Mouse (Mus musculus) hindbrain, embryonic 16.5 days (tissue): ENCODE data around the gene Rpa1. TPM values are rescaled to one million over a fixed set of nuclear protein-coding genes. Genes with fewer than 3 reads are reported as not detected.

Experiments used
- ATAC-seq: fragments of 200-750 bp; cut with Nextera tagmentation; 2 replicates; pipeline ENCODE4 v1.8.0; 2017; ENCODE audit warnings: moderate TSS enrichment, moderate library complexity
- H3K27ac ChIP-seq: fragments of 300-500 bp; sonication (generic); 2 replicates; pipeline ENCODE4 v1.5.1; 2014; ENCODE audit warnings: low read depth, mild to moderate bottlenecking, control low read depth, low read length, moderate library complexity
- H3K27me3 ChIP-seq: fragments of 300-500 bp; sonication (generic); replicated peaks from 2 replicates; pipeline ENCODE4 v1.6.1; 2014; ENCODE audit warnings: low read length; ENCODE audit not compliant: control insufficient read depth, insufficient read depth
- H3K36me3 ChIP-seq: fragments of 300-500 bp; sonication (generic); 2 replicates; pipeline ENCODE4 v1.6.1; 2014; ENCODE audit warnings: mild to moderate bottlenecking, low read length, moderate library complexity, mixed read lengths; ENCODE audit not compliant: control insufficient read depth, insufficient read depth
- H3K4me1 ChIP-seq: fragments of 300-500 bp; sonication (generic); 2 replicates; pipeline ENCODE4 v1.6.1; 2014; ENCODE audit warnings: low read depth, low read length; ENCODE audit not compliant: control insufficient read depth, insufficient read depth
- H3K4me2 ChIP-seq: fragments of 300-500 bp; sonication (generic); 2 replicates; pipeline ENCODE4 v1.6.1; 2014; ENCODE audit warnings: mild to moderate bottlenecking, low read length, control low read depth, moderate library complexity
- H3K4me3 ChIP-seq: fragments of 300-500 bp; sonication (generic); 2 replicates; pipeline ENCODE4 v1.5.1; 2014; ENCODE audit warnings: mild to moderate bottlenecking, low read length, control low read depth, moderate library complexity
- H3K9ac ChIP-seq: fragments of 300-500 bp; sonication (generic); 2 replicates; pipeline ENCODE4 v1.6.1; 2014; ENCODE audit warnings: low read depth, mild to moderate bottlenecking, control low read depth, low read length, moderate library complexity
- H3K9me3 ChIP-seq: fragments of 300-500 bp; sonication (generic); 2 replicates; pipeline ENCODE4 v1.6.1; 2014; ENCODE audit warnings: mild to moderate bottlenecking, low read length, moderate library complexity; ENCODE audit not compliant: control insufficient read depth
- WGBS: fragments of 180-500 bp; shearing (Covaris S2); extraction: QIAGEN DNeasy Blood & Tissue Kit; methylation state at CpG from one replicate; pipeline ENCODE4 v1.1.7; 2014; 5-methylcytosine and 5-hydroxymethylcytosine counted together
- microRNA-seq: library from miRNA; unstranded; fragments of <30 nt; microRNA quantifications from one replicate; pipeline ENCODE4, GENCODE M21; 2017
- polyA plus RNA-seq: library from polyadenylated mRNA; unstranded; fragments of >200 nt; fragmentation: Nextera tagmentation; extraction: Ambion mirVana; gene quantifications from 2 replicates; pipeline ENCODE4 v1.2.1, GENCODE M21; 2015

Rpa1 gene
- polyA plus RNA-seq, 1 experiment from 2014 or later = 50.8 TPM

DNA sequence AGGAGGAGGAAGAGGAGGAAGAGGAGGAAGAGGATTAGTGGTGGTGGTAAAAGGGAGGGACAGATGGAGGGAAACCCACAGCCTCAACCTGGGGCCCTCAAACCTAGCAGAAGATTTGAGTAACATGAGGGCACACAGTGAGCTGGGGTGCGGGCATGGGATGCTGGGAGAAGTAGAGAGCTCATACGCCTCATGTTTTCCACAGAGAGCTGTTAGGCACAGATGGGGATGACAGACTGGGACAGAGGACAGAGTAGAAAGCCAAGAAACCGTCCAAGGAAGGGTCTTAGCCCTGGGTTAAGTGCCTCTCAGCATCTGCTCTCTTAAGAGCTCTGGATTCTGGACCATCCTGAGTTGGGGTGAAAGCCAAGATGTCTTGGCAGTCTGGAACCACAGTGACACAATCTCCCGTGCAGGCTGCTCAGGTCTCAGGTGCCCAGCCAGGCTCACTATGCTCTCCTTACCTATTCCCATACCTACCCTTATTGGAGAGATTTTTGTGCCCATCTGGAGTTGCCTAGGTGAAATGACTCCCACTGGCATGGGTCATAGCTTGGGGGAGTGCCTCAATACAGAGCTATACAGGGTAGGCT is 91.0 kb downstream of the Rpa1 start:
- Histone ChIP-seq H3K9me3 (no peaks in the 10 kb centered on the region), H3K27ac (no peak overlapping the region), H3K4me2 (no peak overlapping the region), H3K9ac (no peak overlapping the region), H3K36me3 (no peaks in the 10 kb centered on the region), H3K4me1 (peaks cover 9% of the 10 kb centered on the region), H3K27me3 (no peaks in the 10 kb centered on the region), H3K4me3 (no peak overlapping the region)
- no peak for ATAC-seq
- WGBS = 71% methylated on average over 4 of the region's 4 CpGs

- Histone ChIP-seq H3K27ac (no peak overlapping the region), H3K27me3 (no peaks in the 10 kb centered on the region), H3K9me3 (no peaks in the 10 kb centered on the region), H3K4me2 (no peak overlapping the region), H3K4me1 (peaks cover 5% of the 10 kb centered on the region), H3K4me3 (no peak overlapping the region), H3K9ac (no peak overlapping the region), H3K36me3 (no peaks in the 10 kb centered on the region)
- no peak for ATAC-seq
- WGBS = 91% methylated on average over 5 of the region's 5 CpGs
These were observed 92.8 kb downstream of the Rpa1 start for GRCm38 (mm10) chr11:75255330-75255729.

- H3K4me3 ChIP-seq = no peak overlapping the region
- WGBS = 74% methylated on average over 13 of the region's 13 CpGs
- no peak for ATAC-seq
- no peak overlapping the region for H3K27ac ChIP-seq
- no peak overlapping the region for H3K9ac ChIP-seq
- H3K4me2 ChIP-seq = no peak overlapping the region
- no peaks in the 10 kb centered on the region for H3K27me3 ChIP-seq
- H3K4me1 ChIP-seq = no peaks in the 10 kb centered on the region; the same call in 1 of the 2 replicates
- no peaks in the 10 kb centered on the region for H3K36me3 ChIP-seq
- no peaks in the 10 kb centered on the region for H3K9me3 ChIP-seq
These were observed 93.7 kb downstream of the Rpa1 start for GRCm38 (mm10) chr11:75254252-75254912.

- Histone ChIP-seq H3K4me3 (no peak overlapping the region), H3K4me1 (peaks cover 6% of the 10 kb centered on the region), H3K4me2 (no peak overlapping the region), H3K27me3 (no peaks in the 10 kb centered on the region), H3K36me3 (no peaks in the 10 kb centered on the region), H3K9ac (no peak overlapping the region), H3K9me3 (no peaks in the 10 kb centered on the region), H3K27ac (no peak overlapping the region)
- 51% methylated on average over 7 of the region's 7 CpGs for WGBS
- ATAC-seq = no peak
These were observed 96.5 kb downstream of the Rpa1 start for GRCm38 (mm10) chr11:75251557-75252070.

- no peak overlapping the region for H3K27ac ChIP-seq
- no peaks in the 10 kb centered on the region for H3K27me3 ChIP-seq
- WGBS = 76% methylated on average over 4 of the region's 4 CpGs
- no peak overlapping the region for H3K9ac ChIP-seq
- no peak overlapping the region for H3K4me2 ChIP-seq
- H3K4me3 ChIP-seq = no peak overlapping the region
- peaks cover 6% of the 10 kb centered on the region for H3K4me1 ChIP-seq
- ATAC-seq = no peak
- H3K36me3 ChIP-seq = no peaks in the 10 kb centered on the region
- H3K9me3 ChIP-seq = no peaks in the 10 kb centered on the region
These were observed 97.1 kb downstream of the Rpa1 start for GRCm38 (mm10) chr11:75251006-75251512.

DNA sequence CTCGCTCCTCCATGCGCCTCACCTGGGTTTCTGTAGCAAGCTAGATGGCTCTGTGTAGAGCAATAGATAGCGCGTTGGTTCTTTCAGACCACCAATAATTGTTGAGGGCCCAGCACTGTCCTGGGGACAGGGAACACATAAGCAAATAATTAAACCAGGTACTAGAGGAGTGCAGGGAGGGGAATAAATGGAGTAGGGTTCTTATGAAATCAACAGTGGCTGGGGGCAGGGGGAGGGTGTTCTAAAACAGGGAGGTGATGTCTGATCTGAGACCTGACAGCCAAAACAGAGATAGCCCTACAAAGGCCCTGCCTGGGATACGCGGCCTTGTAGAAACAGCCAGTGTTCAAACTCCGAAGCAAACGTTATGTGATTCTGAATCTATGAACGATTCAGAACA is 98.5 kb downstream of the Rpa1 start:
- no peak overlapping the region for H3K27ac ChIP-seq

More for the DNA sequence above, 98.5 kb downstream of the Rpa1 start:
- H3K4me1 ChIP-seq = peaks cover 15% of the 10 kb centered on the region
- H3K9me3 ChIP-seq = no peaks in the 10 kb centered on the region
- no peak overlapping the region for H3K9ac ChIP-seq
- H3K4me3 ChIP-seq = no peak overlapping the region
- H3K27me3 ChIP-seq = no peaks in the 10 kb centered on the region
- no peaks in the 10 kb centered on the region for H3K36me3 ChIP-seq
- no peak for ATAC-seq
- 75% methylated on average over 9 of the region's 9 CpGs for WGBS
- no peak overlapping the region for H3K4me2 ChIP-seq

Small RNA genes lying within 50 kb of the gene (microRNA-seq; reads per million reads assigned to microRNA genes)
- not detected for gene Gm47300

Other genes starting within 250 kb of the Rpa1 start
- gene Hic1, start 178.8 kb downstream of the Rpa1 start, polyA plus RNA-seq = 1.9 and 2.2 TPM in 2 replicates
- gene Ovca2, start 169.5 kb downstream of the Rpa1 start, polyA plus RNA-seq = 14.4 and 14.5 TPM in 2 replicates
- gene Dph1, start 157.1 kb downstream of the Rpa1 start, polyA plus RNA-seq = 15.4 and 15.7 TPM in 2 replicates
- gene Rtn4rl1, start 154.5 kb downstream of the Rpa1 start, polyA plus RNA-seq = 10.6 and 10.7 TPM in 2 replicates
- 17.5 and 18.8 TPM in 2 replicates for gene Smyd4, start 109 bp upstream of the Rpa1 start, polyA plus RNA-seq
- gene Serpinf1, start 74.4 kb upstream of the Rpa1 start, polyA plus RNA-seq = 45.4 and 53.2 TPM in 2 replicates
- 0.06 TPM in 1 of 2 replicates, not detected in the other for gene Serpinf2, start 91.3 kb upstream of the Rpa1 start, polyA plus RNA-seq
- 6.1 and 8.1 TPM in 2 replicates for gene Wdr81, start 106.4 kb upstream of the Rpa1 start, polyA plus RNA-seq
- gene Tlcd2, start 113.4 kb upstream of the Rpa1 start, polyA plus RNA-seq = 2.0 and 2.9 TPM in 2 replicates
- gene Prpf8, start 138.5 kb upstream of the Rpa1 start, polyA plus RNA-seq = 38.8 and 41.9 TPM in 2 replicates
- 2.9 and 4.2 TPM in 2 replicates for gene Rilp, start 161.8 kb upstream of the Rpa1 start, polyA plus RNA-seq
- 4.2 and 4.6 TPM in 2 replicates for gene Scarf1, start 165.2 kb upstream of the Rpa1 start, polyA plus RNA-seq
- 16.0 and 16.9 TPM in 2 replicates for gene Slc43a2, start 183.4 kb upstream of the Rpa1 start, polyA plus RNA-seq
- gene Pitpna, start 239.8 kb upstream of the Rpa1 start, polyA plus RNA-seq = 109 and 110 TPM in 2 replicates